Mouse (Mus musculus): ENCODE results near the gene Fdps.

Fdps gene

DNA sequence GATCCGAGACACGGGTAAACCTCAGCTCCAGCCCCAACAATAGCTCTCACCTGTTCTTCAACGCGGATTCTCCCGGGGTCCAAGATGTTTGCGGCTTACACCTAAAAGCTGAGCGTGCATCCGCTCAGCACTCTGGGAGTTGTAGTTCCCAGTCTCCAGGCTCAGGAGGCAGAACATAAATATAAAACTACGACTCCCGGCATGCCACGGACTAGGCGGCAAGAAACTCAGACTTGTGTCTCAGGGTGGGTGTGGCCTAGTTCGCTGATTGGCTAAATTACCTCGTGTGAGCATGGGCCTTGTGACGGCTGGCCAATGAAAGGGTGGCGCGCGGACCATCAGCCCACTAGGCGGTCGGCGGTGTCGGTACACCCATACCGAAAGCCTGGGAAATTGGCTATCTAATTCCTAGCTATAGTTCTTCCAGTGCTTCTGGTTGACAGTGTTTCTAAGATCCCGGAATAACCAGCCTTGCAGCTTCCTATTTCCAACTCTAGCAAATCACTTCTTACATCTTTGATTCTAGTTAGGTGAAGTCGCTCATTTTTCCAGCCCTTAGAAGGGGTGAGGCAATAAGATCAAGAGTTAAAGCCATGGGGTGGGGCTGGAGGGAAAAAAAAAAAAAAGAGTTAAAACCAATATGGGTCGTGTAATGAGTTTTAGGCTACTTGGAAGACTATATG is at the start of gene Fdps:
Fdps (minus strand) TSS at position 148 of the 683 bp plus-strand sequence.
- DNase-seq, result peak; percentile 85

DNA sequence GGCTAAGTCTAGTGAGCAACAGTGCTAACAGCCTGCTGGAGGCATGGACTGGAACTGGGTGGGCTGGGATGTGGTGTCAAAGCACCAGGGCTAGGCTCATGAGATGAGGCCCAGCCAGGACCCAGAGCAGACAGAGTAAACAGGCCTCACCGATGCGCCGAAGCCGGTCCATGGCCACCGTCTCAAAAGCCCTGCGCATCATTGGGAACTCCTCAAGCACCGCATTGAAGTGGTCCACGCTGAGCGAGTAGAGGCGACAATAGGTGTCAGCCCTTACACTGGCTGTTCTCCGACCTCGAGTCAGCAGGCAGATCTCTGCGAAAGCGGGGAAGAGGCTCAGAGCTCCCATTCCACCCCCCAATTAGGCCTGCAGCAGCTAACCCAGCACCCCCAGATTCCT is 46.8 kb upstream of the Fdps start:
- DNase-seq, result no peak

GRCm38 (mm10) chr3:89147979-89148311 is 46.2 kb upstream of the Fdps start:
- no peak for DNase-seq

- DNase-seq, result no peak
These were observed 45.6 kb upstream of the Fdps start for GRCm38 (mm10) chr3:89147101-89147978.

GRCm38 (mm10) chr3:89145566-89145965 is 43.8 kb upstream of the Fdps start:
- no peak for DNase-seq

DNA sequence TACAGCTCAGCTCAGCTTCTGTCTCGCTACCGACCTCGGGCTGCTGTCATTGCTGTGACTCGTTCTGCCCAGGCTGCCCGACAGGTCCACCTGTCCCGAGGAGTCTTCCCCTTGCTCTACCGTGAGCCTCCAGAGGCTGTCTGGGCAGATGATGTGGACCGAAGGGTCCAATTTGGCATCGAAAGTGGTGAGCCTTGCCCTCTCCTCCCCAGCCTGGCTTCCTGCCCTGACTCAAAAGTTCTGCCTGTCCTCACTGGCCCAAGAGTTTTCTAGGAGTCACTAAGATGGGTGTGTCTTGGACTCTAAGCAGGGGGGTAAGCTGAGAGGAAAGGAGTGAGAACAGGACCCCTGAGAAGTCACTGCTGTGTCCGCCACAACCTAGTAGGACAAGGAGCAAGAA is 43.1 kb upstream of the Fdps start:
- DNase-seq, result no peak

DNA sequence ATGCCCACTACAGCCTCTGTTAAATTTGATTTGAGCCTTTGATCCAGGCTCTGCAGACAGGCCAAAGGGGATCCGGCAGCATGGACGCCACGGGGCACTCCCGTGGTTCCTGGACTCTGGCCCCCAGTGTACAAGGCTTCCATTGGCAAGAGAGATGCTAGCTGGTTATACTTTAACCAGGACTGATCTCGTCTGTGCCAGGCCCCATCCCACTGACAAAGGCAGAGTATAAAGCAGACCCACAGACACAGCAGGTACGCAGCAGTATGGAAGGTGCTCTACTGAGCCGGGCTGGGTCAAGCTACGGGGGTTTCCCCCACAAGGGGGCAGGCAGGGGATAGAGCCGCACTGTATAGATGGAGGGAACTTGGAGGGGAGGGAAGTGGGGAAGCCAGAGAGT is 34.6 kb upstream of the Fdps start:
- DNase-seq, result no peak

- no peak for DNase-seq
These were observed 34.2 kb upstream of the Fdps start, which contains the start of gene Pklr for GRCm38 (mm10) chr3:89135958-89136357. Gene Pklr (plus strand): TSS chr3:89136142.

- DNase-seq, result no peak
These were observed 32.0 kb upstream of the Fdps start for GRCm38 (mm10) chr3:89133752-89134151.

GRCm38 (mm10) chr3:89133063-89133450 is 31.3 kb upstream of the Fdps start:
- DNase-seq, result no peak

DNA sequence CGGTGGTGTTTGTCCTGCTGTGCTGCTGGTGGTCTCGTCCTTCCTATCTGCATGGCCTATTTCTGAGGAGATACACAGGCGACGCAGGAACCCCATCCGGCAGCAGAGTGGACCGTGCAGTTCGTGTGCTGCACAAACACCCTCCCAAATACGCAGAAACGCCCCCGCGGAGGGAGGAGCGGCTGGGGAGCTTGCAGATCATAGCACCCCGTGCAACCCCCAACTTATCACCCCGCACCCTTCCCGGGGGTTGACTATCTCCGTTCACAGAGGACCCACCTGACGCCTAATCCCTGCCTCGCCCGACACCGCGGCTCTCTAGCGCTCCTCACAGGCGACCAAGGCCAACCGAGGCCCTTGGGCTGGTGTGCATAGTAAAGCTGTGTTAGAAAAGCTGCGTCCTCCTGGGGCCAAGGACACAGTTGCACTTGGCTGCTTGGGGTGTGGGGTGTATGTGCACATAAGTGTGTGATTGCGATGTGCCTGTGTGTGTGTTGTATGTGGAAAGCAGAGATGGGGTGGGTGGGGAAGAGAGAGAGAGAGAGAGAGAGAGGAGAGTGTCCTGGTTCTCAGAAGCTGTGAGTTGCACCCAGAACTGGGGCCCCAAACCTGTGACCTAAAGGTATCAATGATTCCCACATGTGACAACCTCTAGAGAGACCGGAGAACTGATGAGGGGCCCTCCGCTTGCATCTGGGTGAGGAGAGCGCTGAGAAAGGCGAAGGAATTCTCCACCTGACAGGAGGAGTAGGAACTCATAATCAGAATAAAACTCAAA is 30.7 kb upstream of the Fdps start:
- DNase-seq, result no peak

- DNase-seq, result no peak
These were observed 30.1 kb upstream of the Fdps start for GRCm38 (mm10) chr3:89131816-89132215.

DNA sequence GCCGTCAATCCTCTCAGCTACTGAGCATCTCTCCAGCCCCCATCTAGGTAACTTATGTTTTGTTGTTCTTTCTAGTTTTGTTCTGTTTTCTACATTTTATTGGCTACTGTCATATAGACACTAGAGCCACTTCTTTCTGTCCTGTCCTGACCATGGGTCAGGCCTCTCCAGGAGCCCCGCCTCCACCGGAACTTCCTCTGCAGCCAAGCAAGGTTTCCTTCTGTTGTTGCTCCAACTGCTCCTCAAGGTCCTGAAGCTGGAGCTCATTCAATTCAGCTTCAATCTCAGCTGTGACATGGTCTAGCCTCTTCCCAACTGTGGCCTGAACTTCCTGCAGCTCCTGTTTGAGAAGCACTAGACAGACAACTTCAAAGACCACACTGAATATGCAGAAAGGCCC is 28.1 kb upstream of the Fdps start:
- DNase-seq, result no peak

- DNase-seq, result no peak
These were observed 24.2 kb upstream of the Fdps start for GRCm38 (mm10) chr3:89125981-89126380.

DNA sequence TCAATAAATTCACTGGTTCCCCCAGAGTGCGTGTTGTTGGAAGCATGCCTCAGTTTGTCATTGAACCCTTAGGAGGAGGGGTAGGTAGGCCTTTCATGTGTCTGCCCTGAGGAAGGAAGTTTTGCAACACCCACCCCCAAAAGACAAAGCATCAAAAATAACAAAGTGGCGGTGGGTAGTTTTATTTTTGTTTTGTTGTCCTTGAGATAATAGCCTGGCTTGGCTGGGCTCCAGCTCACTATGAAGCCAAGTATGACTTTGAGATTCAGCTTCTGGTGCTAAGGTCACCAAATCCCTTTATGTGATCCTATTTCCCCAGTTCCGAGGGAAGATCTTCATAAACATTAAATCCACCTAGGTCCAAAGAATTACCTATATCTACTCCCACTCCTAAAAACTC is 22.5 kb upstream of the Fdps start:
- no peak for DNase-seq

DNA sequence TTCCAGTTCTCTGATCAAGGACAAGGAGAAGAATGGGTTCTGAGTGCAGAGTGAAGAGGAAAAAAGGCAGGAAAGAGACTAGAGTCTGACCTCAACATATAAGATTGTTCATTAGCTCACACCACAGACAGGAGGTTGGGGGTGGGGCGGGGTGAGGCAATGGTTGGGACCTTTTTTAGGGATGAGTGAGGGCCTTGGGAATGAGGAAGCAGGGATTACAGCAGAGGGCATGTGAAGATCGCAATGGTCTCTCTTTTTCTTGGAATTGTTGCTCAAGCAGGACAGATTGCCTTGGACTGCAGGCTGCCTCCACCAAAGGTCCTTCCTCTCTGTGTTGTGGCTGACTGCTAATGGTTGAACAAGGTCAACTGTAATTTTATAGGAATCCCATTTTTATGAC is 21.6 kb upstream of the Fdps start:
- DNase-seq, result no peak

- no peak for DNase-seq
These were observed 13.8 kb upstream of the Fdps start for GRCm38 (mm10) chr3:89115522-89115921.

GRCm38 (mm10) chr3:89113058-89113457 is 11.3 kb upstream of the Fdps start:
- DNase-seq, result no peak

DNA sequence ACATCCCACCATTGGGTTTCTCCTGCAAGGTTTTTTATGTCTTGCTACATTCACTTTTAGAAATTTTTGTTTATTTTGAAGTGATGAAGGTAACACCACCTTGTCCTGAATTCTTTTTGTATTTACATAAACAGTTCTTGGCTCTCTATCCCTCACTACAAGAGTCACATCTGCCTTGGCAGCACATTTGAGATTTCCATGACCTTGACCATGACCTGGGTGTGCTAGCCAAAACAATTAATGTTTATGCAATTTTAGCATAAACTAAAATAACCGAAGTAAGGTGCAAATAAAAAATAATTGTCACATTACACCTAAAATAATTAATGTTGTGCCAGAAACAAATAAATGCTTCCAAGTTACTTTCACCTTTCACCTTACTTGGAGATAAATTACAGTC is 6.4 kb upstream of the Fdps start:
- no peak for DNase-seq

- DNase-seq, result no peak
These were observed 5.8 kb upstream of the Fdps start for GRCm38 (mm10) chr3:89107545-89107944.

DNA sequence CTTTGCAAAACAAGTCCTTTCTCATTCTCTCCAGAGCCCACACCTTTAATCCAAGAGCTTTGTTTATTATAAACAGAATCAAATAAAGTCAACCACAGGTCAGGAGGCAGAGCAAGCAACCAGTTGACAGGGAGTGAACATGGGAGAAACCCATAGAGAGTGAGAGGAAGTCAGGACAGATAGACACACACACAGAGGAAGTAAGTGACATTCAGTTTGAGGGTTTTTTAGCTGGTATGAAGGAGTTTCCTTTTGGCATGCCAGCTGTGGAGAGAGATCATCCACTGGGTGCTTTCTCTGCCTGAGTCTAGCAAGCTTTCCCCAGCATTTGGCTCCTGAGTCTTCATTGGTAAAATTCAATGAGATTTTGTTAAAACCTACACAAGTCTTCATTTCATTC is 5.1 kb upstream of the Fdps start:
- DNase-seq, result no peak

DNA sequence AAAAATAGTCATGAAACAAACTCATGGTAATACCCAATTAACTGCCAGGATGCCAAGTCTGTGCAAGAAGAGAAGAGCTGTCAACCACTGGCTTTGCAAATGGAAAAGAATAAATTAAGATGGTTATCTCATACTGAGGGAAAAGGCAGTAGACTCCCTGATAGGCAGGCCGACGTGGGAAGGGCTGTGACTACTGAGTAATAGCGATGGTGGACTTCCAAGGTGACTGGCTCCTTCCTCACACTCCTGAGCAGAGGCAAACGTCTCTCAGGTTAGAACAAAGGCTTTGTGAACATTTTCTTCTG is 1.5 kb upstream of the Fdps start:
- DNase-seq, result no peak

DNA sequence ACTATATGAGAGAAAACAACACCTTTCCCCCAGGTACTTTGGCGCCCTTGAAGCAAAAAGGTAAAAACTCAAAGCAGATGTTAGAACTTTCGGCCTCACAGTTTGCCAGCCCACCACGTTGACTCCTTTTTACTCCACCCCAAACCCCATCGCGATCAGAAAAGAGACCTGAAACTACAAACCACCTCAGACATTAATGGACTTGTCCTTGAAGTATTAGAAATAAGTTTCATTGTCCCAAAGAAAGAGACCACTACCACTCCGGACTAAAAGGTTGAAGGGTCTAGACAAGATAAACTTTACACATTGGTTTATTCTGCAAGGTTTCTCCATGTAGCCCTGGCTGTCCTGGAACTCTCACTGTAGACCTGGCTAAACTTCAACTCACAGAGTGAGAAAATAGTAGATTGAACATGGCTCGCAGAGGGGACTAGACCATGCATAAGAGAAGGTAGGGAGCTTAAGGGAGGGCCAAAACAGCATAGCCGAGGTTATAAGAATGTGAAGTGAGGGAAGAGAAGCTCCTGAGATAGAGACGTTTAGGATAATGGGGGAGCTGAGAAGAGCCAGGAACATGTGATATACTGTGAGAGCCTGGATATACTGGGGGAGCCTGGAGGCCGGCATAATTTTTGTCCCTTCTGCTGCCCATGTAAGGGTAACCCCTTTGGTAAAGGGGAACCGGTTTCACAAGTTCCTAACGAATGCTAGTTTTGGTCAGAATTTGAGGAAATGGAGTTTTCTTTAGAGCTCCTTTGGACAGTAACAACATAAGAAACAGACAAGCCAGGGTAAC is 934 bp upstream of the Fdps start:
- no peak for DNase-seq

Measured in spleen, adult 18-20 months (tissue).